Mouse (Mus musculus): ENCODE measurements around the gene Trim62.

Gene Trim62

DNA sequence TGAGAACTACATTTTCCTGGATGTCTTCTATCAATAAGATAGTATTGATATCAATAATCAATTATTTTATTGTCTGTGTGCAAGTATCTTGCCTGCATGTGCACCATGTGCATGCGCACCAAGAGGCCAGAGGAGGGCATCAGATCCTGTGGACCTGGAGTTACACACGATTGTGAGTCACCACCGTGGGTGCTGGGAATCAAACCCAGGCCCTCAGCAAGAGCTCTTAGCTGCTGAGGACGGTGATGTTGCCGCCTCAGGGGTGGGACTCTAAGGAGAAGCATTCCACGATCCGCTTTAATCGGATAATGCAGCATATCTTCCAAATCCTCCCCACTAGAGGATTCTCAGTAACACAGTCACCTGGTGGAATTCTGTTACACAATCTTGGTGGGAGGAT lies 2.2 kb downstream of the Trim62 start:
- DNase-seq (ENCODE audit: low read depth, low spot score) = no peak

DNA sequence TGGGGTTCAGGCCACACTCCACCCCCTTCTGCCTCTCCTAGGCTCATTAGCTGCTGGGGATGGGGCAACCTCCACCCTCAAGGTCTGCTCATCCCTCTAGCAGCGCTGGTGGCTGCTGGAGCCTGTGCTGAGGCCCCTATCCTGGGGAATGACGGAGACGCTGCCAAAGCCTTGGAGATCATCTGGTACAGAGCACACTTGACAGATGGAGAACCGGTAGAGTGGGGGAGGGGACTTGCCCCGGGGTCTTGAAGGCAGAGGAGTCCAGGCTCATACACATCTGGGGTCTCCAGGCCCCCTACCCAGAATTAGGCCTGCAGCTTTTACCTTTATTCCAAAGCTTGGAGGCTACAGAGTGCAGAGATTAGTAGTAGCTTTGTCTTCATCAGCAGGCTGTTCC lies 3.2 kb downstream of the Trim62 start:
- no peak for DNase-seq (ENCODE audit: low read depth, low spot score)

DNA sequence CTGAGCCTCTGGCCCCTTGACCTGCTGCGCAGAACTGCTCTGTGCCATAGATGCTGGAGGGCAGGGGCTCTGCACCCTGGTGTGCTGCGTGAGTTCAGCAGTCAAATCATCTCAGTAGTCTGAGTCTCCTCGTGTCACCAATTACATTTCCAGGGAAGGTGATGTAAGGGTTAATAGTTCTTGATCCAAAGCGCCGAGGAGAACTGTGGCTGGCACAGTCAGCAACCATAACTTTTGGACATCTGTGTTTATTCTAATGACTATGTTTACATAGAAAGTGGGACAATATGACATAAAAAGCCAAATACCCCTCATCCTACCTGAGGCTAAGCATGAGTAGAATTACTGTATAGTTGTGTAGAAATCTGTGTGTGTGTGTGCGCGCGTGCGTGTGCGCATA lies 3.6 kb downstream of the Trim62 start:
- DNase-seq (ENCODE audit: low read depth, low spot score) = no peak

DNA sequence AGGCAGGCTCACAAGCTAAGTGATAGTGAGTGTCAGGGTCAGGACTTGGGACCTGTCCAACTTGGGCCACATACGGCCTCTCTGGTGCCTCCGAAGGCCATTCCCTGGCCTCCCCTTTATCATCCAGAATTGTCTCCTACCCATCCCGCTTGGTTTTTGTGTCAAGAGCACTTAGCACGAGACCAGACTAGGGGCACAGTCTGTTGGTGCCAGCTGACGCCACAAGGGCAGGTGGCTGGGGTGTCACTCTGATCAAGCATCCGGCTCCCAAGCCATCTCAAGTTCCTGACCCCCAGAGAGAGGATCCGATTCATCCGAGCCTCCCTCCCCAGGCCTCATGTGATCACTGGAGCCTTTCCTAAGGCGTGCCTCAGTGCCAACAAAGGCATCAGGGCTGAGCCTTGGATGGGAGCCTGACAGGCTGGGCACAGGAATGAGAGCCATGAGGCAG lies 4.3 kb downstream of the Trim62 start:
- DNase-seq (ENCODE audit: low read depth, low spot score) = no peak

DNA sequence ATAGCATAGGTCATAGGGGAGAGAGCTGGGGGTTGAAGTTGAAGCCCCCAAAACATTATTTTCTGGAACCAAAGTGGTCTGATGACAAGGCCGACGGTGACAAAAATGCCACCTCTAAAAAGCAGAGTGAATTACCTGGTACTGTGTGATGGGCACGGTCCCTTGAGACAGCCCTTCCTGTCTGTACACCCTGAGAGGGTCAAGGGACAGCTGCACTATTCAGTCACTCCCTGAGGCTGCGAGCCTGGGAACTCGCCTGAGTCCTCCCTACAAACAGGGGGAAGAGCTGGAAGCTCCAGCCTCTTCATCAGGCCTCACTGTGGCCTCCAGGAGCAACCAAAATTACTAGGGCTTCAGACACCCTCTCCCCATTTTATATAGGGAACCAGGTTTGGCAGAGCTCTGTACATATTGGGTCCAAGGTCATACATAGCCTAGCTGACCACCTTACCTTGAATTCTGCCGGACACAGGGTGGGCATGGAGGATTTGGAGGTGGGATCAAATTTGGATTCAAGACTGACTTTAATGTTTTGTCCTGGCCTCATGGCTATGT lies 5.1 kb downstream of the Trim62 start:
- DNase-seq (ENCODE audit: low read depth, low spot score) = no peak

DNA sequence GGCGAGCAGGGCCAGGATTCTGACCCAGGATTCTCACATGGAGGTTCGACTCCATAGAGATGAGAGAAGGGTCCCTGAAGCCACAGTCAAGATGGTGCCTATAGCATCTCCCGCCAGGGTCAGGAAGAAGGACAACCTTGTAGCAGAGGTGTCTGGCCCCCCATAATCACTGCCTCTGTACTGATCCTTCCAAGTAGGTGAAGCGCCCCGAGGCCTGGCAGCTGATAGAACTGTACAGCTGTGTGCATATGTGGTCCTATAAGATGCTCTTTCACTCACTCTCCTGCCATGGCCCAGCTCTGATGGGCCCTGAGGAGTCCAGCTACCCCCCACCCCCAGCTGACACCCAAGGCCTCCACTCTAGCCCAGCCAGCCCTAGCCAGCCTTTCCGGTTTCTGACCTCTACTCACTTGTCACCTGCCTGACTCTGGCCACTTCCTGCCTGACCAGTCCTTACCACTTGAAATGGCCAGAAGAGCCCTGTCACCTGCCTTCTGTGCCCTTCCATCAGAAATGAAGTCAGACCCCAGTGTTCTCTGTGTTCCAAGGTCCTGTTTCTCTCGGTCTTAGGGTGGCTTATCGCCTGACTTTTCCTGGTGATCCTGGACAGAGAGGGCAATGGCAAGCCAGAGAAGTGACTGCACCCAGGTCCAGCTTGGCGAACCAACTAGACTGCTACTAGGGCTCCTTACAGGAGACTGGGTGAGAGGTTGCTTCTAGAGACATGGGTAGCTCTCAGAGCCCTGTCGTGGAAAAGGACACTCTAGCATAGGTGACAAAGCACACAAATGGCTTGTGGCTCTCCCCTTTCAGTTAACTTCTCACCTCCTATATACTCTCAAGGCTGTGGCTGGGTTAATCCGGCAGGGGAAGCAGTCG lies 6.6 kb downstream of the Trim62 start:
- DNase-seq (ENCODE audit: low read depth, low spot score) = no peak

DNA sequence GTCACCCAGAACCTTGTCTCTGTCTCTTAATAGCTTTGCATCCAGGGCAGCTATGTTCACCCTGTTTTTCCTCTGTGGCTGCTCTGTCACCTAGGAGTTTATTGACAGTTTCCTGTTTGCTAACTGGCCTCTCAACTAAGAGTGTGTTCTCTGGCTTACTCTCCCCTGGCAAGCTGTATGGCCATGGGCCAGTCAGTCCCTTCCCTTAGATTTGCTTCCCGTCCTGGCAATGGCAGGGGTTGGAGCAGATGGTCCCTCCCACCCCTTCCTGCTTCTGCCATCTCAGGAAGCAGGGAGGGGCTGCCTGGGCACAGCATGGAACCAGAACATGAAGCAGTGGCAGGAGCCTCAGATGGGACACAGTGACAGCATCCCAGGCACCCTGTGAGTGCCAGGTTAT lies 7.8 kb downstream of the Trim62 start:
- DNase-seq (ENCODE audit: low read depth, low spot score) = peak; percentile 38

DNA sequence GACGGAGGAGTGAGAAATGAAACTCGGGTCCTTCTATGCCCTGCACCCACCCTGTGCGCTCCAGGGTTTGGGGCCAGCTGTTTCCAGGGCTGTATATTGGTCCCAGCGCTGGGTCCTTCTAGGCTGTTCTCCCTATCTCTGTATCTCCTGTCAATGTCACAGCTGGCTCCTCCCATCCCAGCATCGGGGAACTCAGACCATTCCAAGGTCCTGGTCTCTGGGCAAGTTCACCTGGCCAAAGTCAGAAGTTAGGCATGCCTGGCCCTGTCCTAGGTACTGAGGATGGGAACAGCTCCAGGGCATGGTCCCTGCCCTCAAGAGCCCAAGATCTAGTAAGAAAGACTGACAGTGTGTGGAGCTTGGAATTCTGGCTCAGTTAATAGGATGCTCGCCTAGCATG lies 8.4 kb downstream of the Trim62 start:
- no peak for DNase-seq (ENCODE audit: low read depth, low spot score)

DNA sequence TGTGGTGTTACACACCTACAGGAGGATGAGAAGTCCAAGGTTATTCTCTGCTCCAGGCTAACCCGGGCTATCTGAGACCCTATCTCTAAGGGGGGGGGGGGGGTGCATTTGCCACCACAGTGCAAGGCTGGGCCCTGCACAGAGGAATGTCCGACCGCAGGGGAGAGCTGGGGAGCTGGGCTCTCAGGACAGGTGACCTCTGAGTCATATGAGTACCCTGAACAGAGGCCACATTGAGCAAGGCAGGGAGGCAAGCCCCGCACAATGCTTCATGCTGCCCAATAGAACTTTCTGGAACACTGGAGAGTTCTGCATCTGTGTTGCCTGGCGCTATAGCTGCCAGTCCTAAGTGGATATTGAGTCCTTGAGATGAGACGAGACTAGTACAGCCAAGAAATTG lies 8.8 kb downstream of the Trim62 start:
- no peak for DNase-seq (ENCODE audit: low read depth, low spot score)

DNA sequence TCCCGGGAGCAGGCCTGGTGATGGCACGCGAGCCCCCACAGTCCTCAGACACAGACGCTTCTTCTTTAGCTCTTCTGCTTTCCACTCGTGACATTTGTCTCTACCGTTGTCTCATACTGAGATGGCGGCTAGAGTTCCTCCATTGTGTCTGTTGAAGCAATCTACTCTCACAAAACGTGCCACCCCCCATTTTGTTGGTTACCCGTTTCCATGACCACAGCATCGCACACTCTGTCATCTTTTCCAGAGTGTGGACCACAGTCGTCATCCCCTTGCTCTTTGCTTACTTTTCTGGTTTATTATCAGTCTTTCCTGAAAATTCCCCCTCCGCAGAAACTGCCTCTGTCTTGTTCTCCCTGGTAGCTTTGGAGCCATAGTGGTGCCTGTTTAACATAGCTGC lies 10.7 kb downstream of the Trim62 start:
- no peak for DNase-seq (ENCODE audit: low read depth, low spot score)

DNA sequence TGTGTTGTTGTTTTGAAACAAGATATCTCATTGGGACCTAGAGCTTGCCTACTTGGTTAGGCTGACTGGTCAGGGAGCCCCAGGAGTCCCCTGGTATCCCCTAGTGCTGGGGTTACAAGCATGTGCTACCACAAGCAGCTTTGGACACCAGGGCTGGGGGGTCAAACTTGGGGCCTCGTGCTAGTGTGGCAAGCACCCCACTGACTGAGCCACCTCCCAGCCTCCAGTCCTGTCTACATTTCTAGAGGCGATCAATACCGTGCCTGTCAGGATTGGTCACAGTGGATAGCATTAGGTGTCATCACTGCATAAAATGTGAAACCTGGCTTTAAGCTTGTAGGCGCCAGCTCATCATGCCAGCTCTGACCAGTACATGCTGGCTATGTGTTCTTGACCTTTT lies 12.5 kb downstream of the Trim62 start:
- no peak for DNase-seq (ENCODE audit: low read depth, low spot score)

DNA sequence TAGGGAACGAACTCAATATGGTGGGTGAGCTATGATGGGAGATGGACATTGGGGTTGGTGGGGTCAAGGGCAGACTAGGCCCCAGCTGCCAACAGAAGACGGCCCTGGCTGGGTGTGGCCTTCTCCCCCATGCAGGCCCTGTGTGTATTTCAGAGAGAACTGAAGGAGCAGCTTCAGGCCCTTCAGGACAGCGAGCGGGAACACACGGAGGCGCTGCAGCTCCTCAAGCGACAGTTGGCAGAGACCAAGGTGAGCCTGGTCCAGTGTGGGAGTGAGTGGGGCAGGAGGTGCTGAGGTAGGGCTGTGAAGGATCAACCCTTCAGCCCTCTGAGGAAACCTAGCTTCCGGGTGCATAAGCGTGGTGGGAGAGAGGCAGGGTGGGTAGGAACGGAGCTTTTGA lies 13.3 kb downstream of the Trim62 start:
- no peak for DNase-seq (ENCODE audit: low read depth, low spot score)

DNA sequence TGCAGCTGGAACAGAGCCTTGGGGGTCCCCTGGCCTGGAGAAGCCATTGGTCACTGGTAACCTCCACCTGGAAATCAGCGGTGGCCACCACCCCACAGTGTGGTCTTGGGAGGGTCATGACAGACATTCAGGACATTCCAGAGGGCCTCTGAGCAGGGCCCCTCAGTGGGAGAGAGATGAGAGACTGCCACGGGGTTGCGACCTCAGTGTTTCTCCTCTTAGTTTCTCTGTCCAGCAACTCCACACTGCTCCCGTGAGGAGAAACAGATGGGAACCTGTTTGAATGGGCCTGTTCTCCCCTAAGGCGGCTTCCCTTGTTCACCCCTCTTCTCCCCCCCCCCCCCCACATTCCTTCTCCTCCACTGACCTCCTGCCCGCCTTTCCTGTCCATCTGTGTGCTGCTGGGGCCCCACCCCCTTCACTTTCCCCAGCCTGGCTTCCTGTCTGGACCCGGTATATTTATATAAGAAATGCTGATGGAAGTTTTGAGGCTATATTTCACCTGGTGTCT lies 14.6 kb downstream of the Trim62 start:
- DNase-seq (ENCODE audit: low read depth, low spot score) = no peak

DNA sequence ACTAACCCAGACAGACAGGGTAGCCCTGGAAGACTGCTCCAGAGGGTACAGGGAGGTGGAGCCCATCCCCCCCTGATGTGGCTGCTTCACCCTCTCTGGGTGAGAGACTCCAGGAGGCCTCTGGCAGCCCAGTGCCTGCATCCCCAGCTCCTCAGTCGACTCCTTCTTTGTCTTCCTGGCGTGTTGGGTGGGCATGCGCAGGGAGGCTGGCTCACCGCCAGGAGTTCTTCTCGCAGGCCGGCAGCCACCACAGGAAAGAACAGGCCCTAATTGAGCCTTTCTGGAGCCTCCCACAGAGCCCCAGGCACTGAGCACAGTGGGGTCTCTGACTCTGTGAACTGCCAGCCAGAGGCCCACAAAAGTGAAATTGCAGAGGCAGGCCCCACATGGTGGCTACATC lies 16.0 kb downstream of the Trim62 start:
- no peak for DNase-seq (ENCODE audit: low read depth, low spot score)

DNA sequence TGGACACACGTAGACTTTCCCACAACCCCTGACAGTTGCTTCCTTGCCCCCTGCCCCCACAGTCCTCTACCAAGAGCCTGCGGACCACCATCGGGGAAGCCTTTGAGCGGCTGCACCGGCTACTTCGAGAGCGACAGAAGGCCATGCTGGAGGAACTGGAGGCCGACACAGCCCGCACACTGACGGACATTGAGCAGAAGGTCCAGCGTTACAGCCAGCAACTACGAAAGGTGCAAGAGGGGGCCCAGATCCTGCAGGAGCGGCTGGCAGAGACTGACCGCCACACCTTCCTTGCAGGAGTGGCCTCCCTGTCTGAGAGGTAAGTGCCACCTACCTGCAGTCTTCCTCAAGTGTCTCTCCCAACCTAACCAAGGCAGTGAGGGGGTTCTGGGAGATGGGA lies 17.1 kb downstream of the Trim62 start:
- DNase-seq (ENCODE audit: low read depth, low spot score) = no peak

DNA sequence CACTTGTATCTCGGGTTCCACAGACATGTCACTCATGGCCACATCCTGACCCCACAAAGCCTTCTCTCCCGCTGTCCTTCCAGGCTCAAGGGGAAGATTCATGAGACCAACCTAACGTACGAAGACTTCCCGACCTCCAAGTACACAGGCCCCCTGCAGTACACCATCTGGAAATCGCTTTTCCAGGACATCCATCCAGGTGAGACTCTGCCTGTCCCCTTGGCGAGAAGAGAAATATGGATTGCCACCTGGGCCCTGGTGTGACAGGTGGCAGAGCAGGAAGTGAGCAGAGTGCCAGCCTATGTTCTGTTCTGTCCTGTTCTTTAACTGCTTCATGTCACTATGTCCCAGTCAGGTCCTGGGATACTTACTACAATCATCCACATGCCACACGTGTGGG lies 19.0 kb downstream of the Trim62 start:
- no peak for DNase-seq (ENCODE audit: low read depth, low spot score)

DNA sequence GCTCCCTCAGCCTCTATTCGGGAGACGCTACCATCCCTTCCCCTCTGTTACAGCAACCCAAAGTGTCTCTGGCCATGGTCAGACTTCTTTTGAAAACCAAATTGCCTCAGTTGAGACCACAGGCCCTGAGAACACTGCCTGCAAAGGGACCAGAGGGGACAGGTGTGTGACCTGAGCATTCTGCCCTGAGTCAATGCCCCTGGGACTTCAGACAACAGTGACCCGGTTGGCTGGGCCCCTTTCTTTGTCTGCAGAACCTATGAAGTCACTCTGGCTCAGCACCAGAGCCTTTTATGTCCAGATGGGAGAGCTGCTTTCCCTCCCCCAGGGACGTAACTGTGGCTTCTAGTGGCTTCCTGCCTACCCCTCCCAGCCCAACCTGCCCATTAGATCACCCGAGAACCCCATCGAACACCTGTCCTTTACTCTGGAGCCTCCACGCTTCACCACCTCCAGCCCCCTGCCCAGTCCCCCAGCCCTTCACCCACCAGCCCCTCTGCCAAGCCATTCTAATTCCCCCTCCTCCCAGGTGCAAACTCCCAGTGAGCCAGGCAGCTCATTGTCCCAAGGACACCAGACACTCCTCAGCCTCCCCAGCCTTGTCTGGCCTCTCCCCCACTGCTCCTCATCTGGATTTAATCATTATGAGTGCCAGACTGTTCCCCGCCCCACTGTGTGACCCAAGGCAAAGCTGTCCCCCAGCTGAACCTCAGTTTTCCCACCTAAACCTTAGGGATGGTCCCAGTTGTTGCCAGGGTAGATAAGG lies 20.8 kb downstream of the Trim62 start:
- DNase-seq (ENCODE audit: low read depth, low spot score) = no peak

DNA sequence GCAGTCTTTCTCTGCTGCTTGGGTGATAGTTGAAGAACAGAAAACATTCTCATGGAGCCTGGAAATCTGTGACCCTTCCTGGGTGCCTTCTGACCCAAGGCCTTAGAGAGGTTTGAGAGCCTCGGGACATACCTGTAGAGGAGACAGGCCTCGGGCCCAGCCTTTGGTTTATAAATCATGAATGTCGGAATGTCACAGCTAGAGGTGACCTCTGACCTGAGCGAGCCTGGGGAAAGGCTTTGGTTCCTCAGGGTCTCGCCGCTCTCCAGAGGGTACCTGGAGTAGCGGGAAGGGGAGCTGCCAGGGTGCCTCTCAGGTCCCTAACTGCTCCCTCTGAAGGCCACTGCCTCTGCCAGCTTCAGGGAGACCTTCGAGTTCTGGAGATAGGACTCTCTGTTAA lies 21.9 kb downstream of the Trim62 start:
- DNase-seq (ENCODE audit: low read depth, low spot score) = no peak

DNA sequence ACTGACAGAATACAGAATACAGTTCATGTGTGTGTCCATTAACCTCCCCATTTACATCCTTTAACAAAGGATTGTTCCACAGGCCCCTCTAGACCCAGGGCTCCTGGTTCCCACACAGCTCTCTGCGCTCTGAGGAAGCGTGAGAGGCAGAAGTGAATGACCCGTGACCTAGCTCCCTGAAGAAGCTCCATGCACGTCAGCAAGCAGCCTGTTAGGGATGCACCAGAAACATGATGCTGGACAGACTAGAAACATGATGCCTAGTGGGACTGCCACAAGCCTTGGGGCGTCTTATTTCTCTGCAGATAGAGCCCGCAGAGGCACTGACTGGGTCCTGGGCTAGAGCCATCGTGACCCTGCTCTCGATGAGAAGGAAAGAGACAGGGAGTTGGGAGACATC lies 23.4 kb downstream of the Trim62 start:
- DNase-seq (ENCODE audit: low read depth, low spot score) = no peak

DNA sequence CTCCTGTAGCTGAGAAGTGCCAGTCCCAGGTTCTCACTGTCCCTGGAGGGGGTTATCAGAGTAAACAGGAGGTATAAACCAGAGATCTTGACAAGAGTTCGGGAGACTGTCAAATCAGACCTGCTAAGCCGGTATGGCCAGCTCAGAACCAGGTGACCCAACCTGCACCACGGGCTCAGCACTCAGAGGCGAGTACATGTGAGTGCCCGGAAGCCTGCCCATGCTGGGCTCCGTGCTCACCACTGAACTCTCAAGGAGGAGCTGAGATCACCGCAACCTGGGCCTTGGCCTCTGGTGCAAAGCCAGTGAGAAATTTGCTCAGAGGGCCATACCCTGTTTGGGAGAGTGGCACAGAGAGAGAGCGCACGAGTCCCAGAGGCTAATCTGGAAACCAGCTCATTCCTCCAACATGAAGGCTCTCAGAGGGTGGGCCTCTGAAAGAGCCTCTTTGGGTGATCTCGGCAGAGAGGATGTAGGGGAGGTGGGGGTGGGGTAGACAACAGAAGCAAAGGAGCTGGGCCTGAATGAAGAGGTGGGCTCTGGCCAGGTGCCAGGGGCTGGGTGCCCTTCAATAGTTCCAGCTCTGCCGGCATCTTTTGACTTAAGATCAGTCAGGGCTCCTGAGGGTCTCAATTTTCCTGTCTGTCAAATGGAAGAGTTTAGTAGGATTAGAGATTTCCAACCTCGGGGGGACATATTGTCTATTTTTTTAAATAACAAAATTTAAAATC lies 24.0 kb downstream of the Trim62 start:
- no peak for DNase-seq (ENCODE audit: low read depth, low spot score)

DNA sequence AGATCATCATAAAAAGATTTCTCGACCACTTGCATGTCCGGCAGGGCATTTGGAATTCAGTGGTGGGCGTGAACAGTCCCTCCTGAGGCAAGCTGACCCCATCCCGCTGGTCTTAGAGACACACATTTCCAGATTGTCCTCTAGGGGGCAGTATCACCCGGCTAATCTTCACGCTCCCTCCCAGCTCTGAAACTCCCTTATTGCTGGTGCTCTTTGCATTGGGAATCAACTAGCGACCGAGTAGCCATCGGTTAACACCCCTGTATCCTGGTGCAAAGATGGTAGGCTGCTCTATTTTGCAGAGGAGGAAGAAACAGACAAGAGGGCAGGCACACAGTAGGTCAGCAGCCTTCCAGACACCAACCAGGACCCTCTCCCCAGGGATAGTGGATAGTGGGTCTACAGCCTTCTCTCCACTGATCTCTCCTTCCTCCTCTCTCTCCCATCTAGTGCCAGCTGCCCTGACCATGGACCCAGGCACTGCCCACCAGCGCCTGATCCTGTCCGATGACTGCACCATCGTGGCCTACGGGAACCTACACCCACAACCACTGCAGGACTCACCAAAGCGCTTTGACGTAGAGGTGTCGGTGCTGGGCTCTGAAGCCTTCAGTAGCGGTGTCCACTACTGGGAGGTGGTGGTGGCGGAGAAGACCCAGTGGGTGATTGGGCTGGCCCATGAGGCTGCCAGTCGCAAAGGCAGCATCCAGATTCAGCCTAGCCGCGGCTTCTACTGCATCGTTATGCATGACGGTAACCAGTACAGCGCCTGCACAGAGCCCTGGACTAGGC lies 25.4 kb downstream of the Trim62 start:
- DNase-seq (ENCODE audit: low read depth, low spot score) = peak; percentile 24
